Mouse (Mus musculus): Measurements from ENCODE around the gene Pdha1. TPM values are rescaled to one million over a fixed set of nuclear protein-coding genes. Genes with fewer than 3 reads are reported as not detected.

Gene Pdha1
- polyA plus RNA-seq, 2 experiments, result 79.5 to 120 TPM

DNA sequence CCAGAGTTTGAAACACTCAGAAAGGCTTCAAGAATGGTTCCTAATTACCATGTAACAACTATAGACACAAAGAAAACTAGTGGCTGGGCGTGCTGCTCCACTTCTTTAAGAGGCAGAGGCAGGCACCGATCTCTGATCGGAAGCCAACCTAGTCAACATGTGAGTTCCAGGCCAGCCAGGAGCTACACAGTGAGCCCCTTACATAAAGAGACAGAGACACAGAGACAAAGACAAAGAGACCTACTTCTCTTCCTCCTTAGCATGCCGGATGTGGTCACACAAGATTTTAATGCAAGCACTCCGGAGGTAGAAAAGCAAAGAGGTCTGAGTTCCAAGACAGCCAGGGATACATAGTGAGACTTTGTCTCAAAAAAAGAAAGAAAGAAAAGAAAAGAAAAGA lies 2.1 kb downstream of the Pdha1 start:
- Histone ChIP-seq H3K4me3 (replicated peaks; ENCODE audit: low read length) (peak overlapping the region; percentile 17), H3K9me3 (ENCODE audit: control insufficient read depth, low read length) (no peaks in the 10 kb centered on the region), H3K9ac (ENCODE audit: low read depth, low read length, severe bottlenecking) (no peak overlapping the region), H3K36me3 (ENCODE audit: control insufficient read depth, insufficient read depth, low read length) (no peaks in the 10 kb centered on the region; the same call in 1 of the 2 replicates), H3K27ac (replicated peaks; ENCODE audit: low read depth, low read length) (no peak overlapping the region), H3K4me2 (replicated peaks; ENCODE audit: low read depth, low read length, severe bottlenecking) (peak overlapping the region; percentile 57), H3K27me3 (ENCODE audit: control insufficient read depth, insufficient read depth, low read length) (no peaks in the 10 kb centered on the region), H3K4me1 (ENCODE audit: control insufficient read depth, insufficient read depth, low read length) (no peaks in the 10 kb centered on the region)
- no peak for TF ChIP-seq POLR2A (IDR thresholded peaks at IDR 0.05; ENCODE audit: borderline replicate concordance, extremely low read depth, insufficient read depth, insufficient read length)
- ATAC-seq (ENCODE audit: low FRiP score, low read depth) (no peak), DNase-seq (ENCODE audit: low spot score) (no peak)
- WGBS, result 22% methylated on average over 5 of the region's 5 CpGs

DNA sequence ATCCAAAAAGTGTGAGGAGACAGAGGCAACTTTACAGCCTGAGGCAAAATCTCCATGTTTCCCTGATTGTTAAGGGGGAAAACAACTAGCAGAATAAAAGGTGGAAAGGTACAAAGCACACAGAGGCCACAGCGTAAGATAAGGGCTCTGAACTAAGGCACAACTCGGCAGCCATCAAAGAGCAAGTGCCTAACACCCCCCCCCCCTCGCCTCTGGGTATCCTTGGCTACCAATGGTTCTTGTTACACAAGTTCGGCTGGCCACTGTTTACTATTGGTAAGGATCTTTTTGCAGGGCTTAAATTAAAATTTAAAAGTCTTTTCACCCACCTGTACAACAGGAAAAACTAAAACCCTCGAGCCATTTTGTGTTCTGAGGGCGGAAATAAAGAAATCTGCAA lies 2.5 kb downstream of the Pdha1 start:
- DNase-seq (ENCODE audit: low spot score), result no peak
- TF ChIP-seq POLR2A (IDR thresholded peaks at IDR 0.05; ENCODE audit: borderline replicate concordance, extremely low read depth, insufficient read depth, insufficient read length), result no peak
- no peaks in the 10 kb centered on the region for H3K9me3 ChIP-seq (ENCODE audit: control insufficient read depth, low read length)
- 34% methylated on average over 6 of the region's 6 CpGs for WGBS
- H3K4me2 ChIP-seq (replicated peaks; ENCODE audit: low read depth, low read length, severe bottlenecking), result peak overlapping the region; percentile 57
- no peaks in the 10 kb centered on the region for H3K27me3 ChIP-seq (ENCODE audit: control insufficient read depth, insufficient read depth, low read length)
- H3K4me1 ChIP-seq (ENCODE audit: control insufficient read depth, insufficient read depth, low read length), result no peaks in the 10 kb centered on the region
- H3K36me3 ChIP-seq (ENCODE audit: control insufficient read depth, insufficient read depth, low read length), result no peaks in the 10 kb centered on the region; the same call in 1 of the 2 replicates
- ATAC-seq (ENCODE audit: low FRiP score, low read depth), result no peak
- peak overlapping the region; percentile 17; the same call in 1 of the 2 replicates for H3K4me3 ChIP-seq (replicated peaks; ENCODE audit: low read length)
- H3K9ac ChIP-seq (ENCODE audit: low read depth, low read length, severe bottlenecking), result no peak overlapping the region
- H3K27ac ChIP-seq (replicated peaks; ENCODE audit: low read depth, low read length), result no peak overlapping the region

DNA sequence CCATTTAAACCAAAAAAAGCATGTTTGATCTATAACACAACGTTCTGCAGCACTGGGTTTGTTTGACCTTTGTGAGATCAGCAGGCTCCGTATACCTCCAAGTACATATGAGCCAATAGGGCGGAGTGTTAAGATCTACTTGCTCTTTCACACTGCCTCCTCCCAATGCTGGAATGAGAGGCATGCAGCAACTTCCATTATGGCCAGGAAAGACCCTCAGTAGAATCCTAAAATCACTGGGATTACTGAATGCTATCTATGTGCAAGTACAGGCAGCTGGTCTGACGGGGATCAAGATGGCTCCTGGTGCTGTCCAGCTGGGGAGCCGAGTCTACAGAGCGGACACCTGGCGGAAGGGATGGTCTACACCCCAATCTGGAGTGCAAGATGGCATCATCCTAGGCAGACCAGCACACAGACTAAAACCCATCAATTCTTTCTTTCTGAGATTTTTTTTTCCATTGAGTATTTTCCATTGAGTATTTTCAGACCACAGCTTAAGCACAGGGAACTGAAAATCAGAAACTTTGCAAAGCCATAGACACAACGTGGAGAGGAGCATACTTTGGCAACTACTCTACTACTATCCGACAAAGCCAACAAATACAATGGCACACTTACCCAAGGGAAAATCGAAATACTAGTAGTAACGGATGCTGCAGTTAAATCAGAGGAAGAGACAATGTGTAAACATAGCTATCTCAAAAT lies 3.9 kb downstream of the Pdha1 start:
- no peaks in the 10 kb centered on the region for H3K27me3 ChIP-seq (ENCODE audit: control insufficient read depth, insufficient read depth, low read length)

DNA sequence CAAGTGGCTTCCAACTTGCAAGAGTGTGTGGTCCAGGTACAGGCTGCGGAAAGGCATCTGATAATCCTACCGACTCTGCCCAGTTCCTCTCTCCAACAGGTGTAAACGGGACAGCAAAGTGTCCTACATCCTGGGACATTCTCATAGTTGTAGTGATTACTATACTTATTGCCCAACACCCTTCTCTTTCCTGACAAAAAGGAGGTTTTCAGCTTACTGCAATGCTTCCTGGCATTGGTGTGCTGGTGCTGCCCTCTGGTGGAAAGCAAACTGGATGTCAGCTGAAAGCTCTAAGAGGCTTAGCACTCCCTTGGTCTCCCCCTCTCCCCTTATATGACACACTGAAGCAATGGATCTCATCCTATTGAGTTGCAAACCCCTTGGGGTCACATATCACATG lies 21.6 kb downstream of the Pdha1 start:
- H3K9me3 ChIP-seq (ENCODE audit: control insufficient read depth, low read length), result no peaks in the 10 kb centered on the region
- no peak overlapping the region for H3K9ac ChIP-seq (ENCODE audit: low read depth, low read length, severe bottlenecking)
- H3K36me3 ChIP-seq (ENCODE audit: control insufficient read depth, insufficient read depth, low read length), result peaks cover 5% of the 10 kb centered on the region
- DNase-seq (ENCODE audit: low spot score), result peak; percentile 36
- no peaks in the 10 kb centered on the region for H3K4me1 ChIP-seq (ENCODE audit: control insufficient read depth, insufficient read depth, low read length)
- ATAC-seq (ENCODE audit: low FRiP score, low read depth), result peak; percentile 63
- no peak overlapping the region for H3K4me3 ChIP-seq (replicated peaks; ENCODE audit: low read length)
- H3K27ac ChIP-seq (replicated peaks; ENCODE audit: low read depth, low read length), result no peak overlapping the region
- H3K4me2 ChIP-seq (replicated peaks; ENCODE audit: low read depth, low read length, severe bottlenecking), result no peak overlapping the region
- no peaks in the 10 kb centered on the region; the same call in none of the 2 replicates for H3K27me3 ChIP-seq (ENCODE audit: control insufficient read depth, insufficient read depth, low read length)
- whole genome bisulfite sequencing, result 87% methylated on average over 3 of the region's 3 CpGs
- TF ChIP-seq POLR2A (IDR thresholded peaks at IDR 0.05; ENCODE audit: borderline replicate concordance, extremely low read depth, insufficient read depth, insufficient read length), result no peak

More for the DNA sequence above, 3.9 kb downstream of the Pdha1 start:
- Histone ChIP-seq H3K4me1 (ENCODE audit: control insufficient read depth, insufficient read depth, low read length) (no peaks in the 10 kb centered on the region), H3K36me3 (ENCODE audit: control insufficient read depth, insufficient read depth, low read length) (peaks cover 8% of the 10 kb centered on the region; the same call in 1 of the 2 replicates), H3K4me2 (replicated peaks; ENCODE audit: low read depth, low read length, severe bottlenecking) (no peak overlapping the region), H3K4me3 (replicated peaks; ENCODE audit: low read length) (no peak overlapping the region), H3K27ac (replicated peaks; ENCODE audit: low read depth, low read length) (no peak overlapping the region), H3K9ac (ENCODE audit: low read depth, low read length, severe bottlenecking) (no peak overlapping the region), H3K9me3 (ENCODE audit: control insufficient read depth, low read length) (no peaks in the 10 kb centered on the region)
- no peak for TF ChIP-seq POLR2A (IDR thresholded peaks at IDR 0.05; ENCODE audit: borderline replicate concordance, extremely low read depth, insufficient read depth, insufficient read length)
- 83% methylated on average over 11 of the region's 11 CpGs for WGBS
- ATAC-seq (ENCODE audit: low FRiP score, low read depth) (no peak), DNase-seq (ENCODE audit: low spot score) (no peak)

DNA sequence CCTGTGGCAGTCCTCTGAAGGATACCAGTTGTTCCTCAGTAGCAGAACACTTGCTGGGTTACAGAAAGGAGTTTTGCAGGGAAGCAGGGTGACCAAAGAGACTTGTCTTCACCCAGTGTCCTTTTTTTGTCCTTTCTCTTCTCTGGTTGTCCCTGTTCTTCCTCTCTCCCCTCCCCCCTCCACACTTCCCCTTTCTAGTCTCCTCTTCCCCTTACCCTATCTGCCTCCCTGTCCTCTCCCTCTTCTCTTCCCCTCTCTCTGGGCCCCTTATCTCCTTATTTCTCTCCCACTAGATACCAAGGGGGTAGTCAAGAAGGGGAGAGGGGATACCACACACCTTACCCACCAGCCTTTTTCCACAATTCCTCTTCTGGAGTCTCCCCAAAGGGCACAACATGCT lies 22.1 kb downstream of the Pdha1 start:
- H3K9me3 ChIP-seq (ENCODE audit: control insufficient read depth, low read length), result no peaks in the 10 kb centered on the region
- no peak overlapping the region for H3K27ac ChIP-seq (replicated peaks; ENCODE audit: low read depth, low read length)
- TF ChIP-seq POLR2A (IDR thresholded peaks at IDR 0.05; ENCODE audit: borderline replicate concordance, extremely low read depth, insufficient read depth, insufficient read length), result no peak
- no peaks in the 10 kb centered on the region; the same call in none of the 2 replicates for H3K27me3 ChIP-seq (ENCODE audit: control insufficient read depth, insufficient read depth, low read length)
- H3K4me1 ChIP-seq (ENCODE audit: control insufficient read depth, insufficient read depth, low read length), result no peaks in the 10 kb centered on the region
- ATAC-seq (ENCODE audit: low FRiP score, low read depth), result no peak
- H3K4me2 ChIP-seq (replicated peaks; ENCODE audit: low read depth, low read length, severe bottlenecking), result no peak overlapping the region
- no peak overlapping the region for H3K4me3 ChIP-seq (replicated peaks; ENCODE audit: low read length)
- H3K9ac ChIP-seq (ENCODE audit: low read depth, low read length, severe bottlenecking), result no peak overlapping the region
- no peaks in the 10 kb centered on the region; the same call in 1 of the 2 replicates for H3K36me3 ChIP-seq (ENCODE audit: control insufficient read depth, insufficient read depth, low read length)
- DNase-seq (ENCODE audit: low spot score), result no peak
